35 mouse cellular contexts compared by ENCODE assay signal in genomic region chr15:77110452-77110851, GRCm38 (mm10). TPM values are rescaled to one million over a fixed set of nuclear protein-coding genes. Genes with fewer than 3 reads are reported as not detected.
"Had no signal": no experiment of that assay in that cellular context is flagged by ENCODE, and none has a peak within 500 bp of the region (broad histone marks: within the 10 kb centered on the region; RNA-seq: fewer than 3 reads in every experiment).

No protein-coding gene starts in this region.

- H3K9ac ChIP-seq: heart, embryonic 12.5 days; heart, embryonic 13.5 days; heart, embryonic 15.5 days; hindbrain, embryonic 12.5 days; hindbrain, embryonic 13.5 days; hindbrain, embryonic 14.5 days; hindbrain, embryonic 15.5 days; intestine, embryonic 15.5 days; kidney, embryonic 15.5 days had no signal

- H3K4me2 ChIP-seq: heart, embryonic 11.5 days; heart, embryonic 12.5 days; heart, embryonic 13.5 days; heart, embryonic 15.5 days; hindbrain, embryonic 12.5 days; hindbrain, embryonic 13.5 days; hindbrain, embryonic 14.5 days; hindbrain, embryonic 15.5 days; intestine, embryonic 15.5 days; kidney, embryonic 15.5 days had no signal

- H3K27me3 ChIP-seq: heart, embryonic 12.5 days; heart, embryonic 13.5 days; heart, embryonic 15.5 days; hindbrain, embryonic 12.5 days; hindbrain, embryonic 13.5 days; hindbrain, embryonic 15.5 days; intestine, embryonic 15.5 days; kidney, embryonic 15.5 days had no signal

- H3K4me1 ChIP-seq: hindbrain, embryonic 15.5 days had no signal

- ATAC-seq: hindbrain, embryonic 16.5 days; hindbrain, postnatal 0 days; inflammation-experienced regulatory T-cells, adult 6 months; intestine, embryonic 15.5 days; intestine, embryonic 16.5 days; intestine, postnatal 0 days had no signal

- H3K4me3 ChIP-seq: heart, embryonic 12.5 days; heart, embryonic 13.5 days; heart, embryonic 15.5 days; hindbrain, embryonic 10.5 days; hindbrain, embryonic 12.5 days; hindbrain, embryonic 13.5 days; hindbrain, embryonic 15.5 days; intestine, embryonic 15.5 days; kidney, embryonic 15.5 days; layer of hippocampus, adult 2 months had no signal

- DNase-seq: heart, postnatal 10 days; heart, postnatal 36 days; heart, postnatal 4 days; kidney, adult 11 months; kidney, adult 18-20 months; kidney, adult 2 months; kidney, adult 8-10 months; kidney, adult 9 months; kidney, postnatal 10 days; kidney, postnatal 14 days; kidney, postnatal 25 days; kidney, postnatal 36 days; kidney, postnatal 4 days; layer of hippocampus, adult 9-11 months; layer of hippocampus, postnatal 36 days had no signal

- H3K9me3 ChIP-seq: heart, embryonic 12.5 days; heart, embryonic 13.5 days; heart, embryonic 15.5 days; hindbrain, embryonic 10.5 days; hindbrain, embryonic 12.5 days; hindbrain, embryonic 13.5 days; hindbrain, embryonic 15.5 days; intestine, embryonic 15.5 days; kidney, embryonic 15.5 days had no signal

- H3K27ac ChIP-seq: heart, embryonic 13.5 days; heart, embryonic 15.5 days; hindbrain, embryonic 10.5 days; hindbrain, embryonic 12.5 days; hindbrain, embryonic 13.5 days; hindbrain, embryonic 14.5 days; hindbrain, embryonic 15.5 days; hindbrain, postnatal 0 days; intestine, embryonic 15.5 days; kidney, embryonic 15.5 days; kidney, postnatal 0 days; layer of hippocampus, adult 2 months had no signal

RNA-seq across cellular contexts. Expression of gene Mb, which starts 60.0 kb away (rescaled TPM):
- total RNA-seq: hematopoietic stem cell, adult 5-6 weeks; hindbrain, postnatal 0 days; left cerebral cortex, adult 18-20 months had no signal
- polyA plus RNA-seq: inflammation-experienced regulatory T-cells, adult 6 months had no signal
